ENCODE assay signal across 7 mouse cellular contexts in the genomic region with DNA sequence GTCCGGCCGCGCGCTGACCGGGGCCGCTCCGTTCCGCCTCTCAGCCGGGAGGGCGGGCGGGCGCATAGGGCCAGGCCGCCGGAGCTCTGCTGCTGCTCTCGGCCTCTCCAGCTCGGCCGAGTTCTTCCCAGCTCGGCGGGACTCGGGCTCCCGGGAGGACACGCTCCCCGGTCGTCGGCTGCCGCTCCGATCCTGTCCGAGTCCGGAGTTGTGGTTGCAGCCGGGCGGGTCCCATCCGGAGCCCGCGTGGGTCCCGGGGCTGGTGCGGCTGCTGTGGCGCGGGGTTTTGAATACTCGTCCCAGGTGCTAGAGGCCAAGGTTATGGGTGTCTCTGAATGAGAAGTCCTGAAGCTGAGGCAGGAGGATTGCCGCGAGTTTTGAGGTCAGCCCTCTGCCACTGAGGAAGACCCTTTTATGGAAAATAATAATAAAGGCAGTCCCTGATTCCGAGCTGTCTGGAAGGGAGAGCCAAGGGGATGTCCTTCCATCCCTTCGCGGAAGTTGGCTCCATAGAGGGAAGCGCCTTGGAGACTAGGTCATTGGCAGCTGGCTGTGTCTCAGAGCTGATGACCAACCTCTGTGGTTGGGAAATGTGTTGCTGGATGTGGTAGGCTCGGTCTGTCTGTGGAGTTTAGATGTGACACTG. TPM values are rescaled to one million over a fixed set of nuclear protein-coding genes. Genes with fewer than 3 reads are reported as not detected.
DNase-seq lines count a peak whose midpoint lies in the region; ATAC-seq and TF ChIP-seq lines count a peak whose summit lies in the region.

No protein-coding gene starts in this region.

- TF ChIP-seq EP300 in CH12.LX (IDR thresholded peaks at IDR 0.05; ENCODE audit: low read length), result no peak

- H3K4me1 ChIP-seq in CH12.LX (ENCODE audit: control insufficient read depth in 1 of 2, insufficient read depth in 2 of 2), result peaks cover 0 to 44% of the 10 kb centered on the region in 2 experiments; a peak in 2 of 4 replicates
- H3K4me1 ChIP-seq in heart, embryonic 14.5 days (ENCODE audit: control insufficient read depth in 2 of 2, insufficient read depth in 2 of 2, low read length in 2 of 2), result peaks cover 8 to 30% of the 10 kb centered on the region in 2 experiments
- peaks cover 11% of the 10 kb centered on the region; the same call in 1 of the 2 replicates for H3K4me1 ChIP-seq in spleen, adult 2 months (ENCODE audit: control insufficient read depth, insufficient read depth, insufficient read length)

- H3K9me3 ChIP-seq in CH12.LX (replicated peaks; ENCODE audit: low read length), result no peaks in the 10 kb centered on the region
- no peaks in the 10 kb centered on the region for H3K9me3 ChIP-seq in heart, embryonic 14.5 days (ENCODE audit: control insufficient read depth, low read length)

- TF ChIP-seq CTCF in CH12.LX (conservative IDR thresholded peaks at IDR 0.05 in 1 of 2, IDR thresholded peaks at IDR 0.05 in 1 of 2; ENCODE audit: low read depth in 2 of 2, low read length in 2 of 2) (no peak), Patski (IDR thresholded peaks at IDR 0.05) (no peak)
- no peak for TF ChIP-seq CTCF in spleen, adult 2 months (IDR thresholded peaks at IDR 0.05; ENCODE audit: extremely low read depth, insufficient read depth, insufficient read length, insufficient replicate concordance)

- POLR2A ChIA-PET in Patski (lab: Charles Lee), result no interaction called here

- peak overlapping the region; percentile 65 for H3K4me2 ChIP-seq in CH12.LX (ENCODE audit: insufficient read depth, low read depth, poor library complexity, severe bottlenecking)
- peak overlapping the region; percentile 72 for H3K4me2 ChIP-seq in heart, embryonic 14.5 days (ENCODE audit: low read length)

- H3K27ac ChIP-seq in CH12.LX (ENCODE audit: insufficient read depth, low read depth), result no peak overlapping the region
- peak overlapping the region; percentile 48 to 91 for H3K27ac ChIP-seq in heart, embryonic 14.5 days (replicated peaks in 1 of 2; ENCODE audit: control insufficient read depth in 1 of 2, insufficient read depth in 1 of 2, low read depth in 2 of 2, low read length in 2 of 2)
- peak overlapping the region; percentile 54; the same call in 1 of the 2 replicates for H3K27ac ChIP-seq in spleen, adult 2 months (ENCODE audit: insufficient read depth, low read length)

- H3K4me3 ChIP-seq in CH12.LX (replicated peaks in 1 of 3; ENCODE audit: low read depth in 2 of 3, low read length in 2 of 3, poor library complexity in 1 of 3), result peak overlapping the region; percentile 85 to 97 (median 87)
- peak overlapping the region; percentile 77 to 88 for H3K4me3 ChIP-seq in heart, embryonic 14.5 days (ENCODE audit: control insufficient read depth in 1 of 2, insufficient read depth in 1 of 2, low read depth in 1 of 2, low read length in 2 of 2)
- H3K4me3 ChIP-seq in spleen, adult 2 months (ENCODE audit: extremely low read depth, insufficient read depth, insufficient read length), result peak overlapping the region; percentile 77

- WGBS in heart, embryonic 14.5 days, result under 1% methylated on average over 40 of the region's 46 CpGs
- 1% methylated on average over 35 of the region's 46 CpGs for WGBS in spleen, adult 2 months

- dilution Hi-C loops in CH12.LX (cut with MboI; ENCODE audit: extremely low pct_ligation_motif_present, extremely low pct_unique_long_range_greater_than_20kb, low sequenced_read_pairs), result no loop called here

- H3K79me2 ChIP-seq in CH12.LX (replicated peaks; ENCODE audit: control insufficient read depth, extremely low read depth, insufficient read depth, poor library complexity, severe bottlenecking), result peaks cover 54% of the 10 kb centered on the region

- DNase-seq in CH12.LX (ENCODE audit: extremely low read depth) (peak; percentile 47), Patski (ENCODE audit: low read depth, low spot score) (no peak)
- DNase-seq in kidney, postnatal 36 days, result peak; percentile 55 to 63
- peak in 1 of 2 experiments; percentile 45 for DNase-seq in spleen, adult 2 months (ENCODE audit: low read depth in 1 of 2, low spot score in 2 of 2)

- CTCF ChIA-PET in Patski (lab: Charles Lee), result interaction anchor here (1.6 to 2.3 kb wide), 2 partner anchors 9 to 21 kb away, joined by 3 to 10 read pairs; no protein-coding TSS in a partner anchor

- peaks cover 0 to 4% of the 10 kb centered on the region in 2 experiments for H3K36me3 ChIP-seq in CH12.LX (replicated peaks in 1 of 2; ENCODE audit: control insufficient read depth in 1 of 2, insufficient read depth in 1 of 2, low read length in 1 of 2)
- no peaks in the 10 kb centered on the region for H3K36me3 ChIP-seq in heart, embryonic 14.5 days (ENCODE audit: control insufficient read depth, insufficient read depth, low read length)
- no peaks in the 10 kb centered on the region for H3K36me3 ChIP-seq in spleen, adult 2 months (ENCODE audit: control insufficient read depth, insufficient read depth, low read length)

- TF ChIP-seq RAD21 in CH12.LX (IDR thresholded peaks at IDR 0.05; ENCODE audit: low read depth, low read length), result no peak

- H3K27me3 ChIP-seq in CH12.LX (replicated peaks) (no peaks in the 10 kb centered on the region), Patski (no peaks in the 10 kb centered on the region)
- H3K27me3 ChIP-seq in heart, embryonic 14.5 days (ENCODE audit: control insufficient read depth, insufficient read depth, low read length), result no peaks in the 10 kb centered on the region
- no peaks in the 10 kb centered on the region for H3K27me3 ChIP-seq in spleen, adult 2 months (ENCODE audit: control insufficient read depth, insufficient read depth, low read length)

- peak; percentile 61 for ATAC-seq in Patski
- 0 out of 2 replicates have a peak, but pooled peaks have one; percentile 16 for ATAC-seq in erythroblast, adult 5-6 weeks (replicated peaks; ENCODE audit: low FRiP score, poor library complexity, severe bottlenecking)
- ATAC-seq in heart, embryonic 14.5 days (ENCODE audit: insufficient number of reproducible peaks, insufficient read depth, low FRiP score, low read depth), result no peak
- ATAC-seq in megakaryocyte, adult 5-6 weeks (ENCODE audit: poor library complexity, severe bottlenecking), result peak; percentile 65

- no peak for TF ChIP-seq POLR2A in CH12.LX (IDR thresholded peaks at IDR 0.05; ENCODE audit: low read depth, low read length)
- no peak for TF ChIP-seq POLR2A in spleen, adult 2 months (IDR thresholded peaks at IDR 0.05; ENCODE audit: low read depth, low read length)

- H3K9ac ChIP-seq in CH12.LX (ENCODE audit: insufficient read depth, low read depth), result peak overlapping the region; percentile 89
- peak overlapping the region; percentile 90 for H3K9ac ChIP-seq in heart, embryonic 14.5 days (ENCODE audit: low read length)

- in situ Hi-C loops in CH12.LX (cut with MboI; ENCODE audit: low pct_ligation_motif_present, low pct_unique_long_range_greater_than_20kb, low sequenced_read_pairs) (no loop called here), Patski (cut with MboI; ENCODE audit: low pct_unique_long_range_greater_than_20kb) (no loop called here)

TF ChIP-seq in CH12.LX, 34 proteins besides CTCF, POLR2A, EP300 and RAD21:
- TF ChIP-seq SIN3A (IDR thresholded peaks at IDR 0.05; ENCODE audit: low read length) (no peak), UBTF (IDR thresholded peaks at IDR 0.05; ENCODE audit: low read depth, low read length) (peak; percentile 25; the same call in 1 of the 2 replicates)
TF ChIP-seq in CH12.LX: peak in this region for 1.

RNA-seq across cellular contexts. Expression of a gene that starts 0.5 kb away (rescaled TPM):
- total RNA-seq in CH12.LX (2012; rRNA removed) (26.4 and 26.7 TPM in 2 replicates), CH12.LX (2014; rRNA removed) (19.3 and 20.1 TPM in 2 replicates)
- polyA plus RNA-seq in CH12.LX (2012; ENCODE audit: insufficient read length, low read depth) (31.6 and 34.4 TPM in 2 replicates), Patski (2021) (33.6 TPM)
- 15.7 and 43.2 TPM in 2 replicates for total RNA-seq in erythroblast, adult 5-6 weeks (2015; ENCODE audit: low replicate concordance)
- 40.7 and 47.1 TPM in 2 replicates for total RNA-seq in erythroblast, adult 5-6 weeks (2017; ENCODE audit: low replicate concordance)
- 16.5 and 17.9 TPM in 2 replicates for polyA plus RNA-seq in heart, embryonic 14.5 days (2014; fragmentation: Nextera tagmentation; extraction: Ambion mirVana)
- total RNA-seq in megakaryocyte, adult 5-6 weeks (2015), result 16.8 and 19.0 TPM in 2 replicates
- 19.9 and 22.2 TPM in 2 replicates for total RNA-seq in megakaryocyte, adult 5-6 weeks (2017)
- polyA plus RNA-seq in spleen, adult 2 months (2012; rRNA removed), result 16.4 and 17.6 TPM in 2 replicates

RNA-seq across cellular contexts. Expression of a gene that starts 27.4 kb away (rescaled TPM):
- 3.7 and 4.3 TPM in 2 replicates for total RNA-seq in CH12.LX (2012; rRNA removed)
- 2.8 and 3.3 TPM in 2 replicates for total RNA-seq in CH12.LX (2014; rRNA removed)
- polyA plus RNA-seq in CH12.LX (2012; ENCODE audit: insufficient read length, low read depth), result 2.6 and 2.8 TPM in 2 replicates
- polyA plus RNA-seq in Patski (2021), result 5.1 TPM
- 0.96 and 2.3 TPM in 2 replicates for total RNA-seq in erythroblast, adult 5-6 weeks (2015; ENCODE audit: low replicate concordance)
- total RNA-seq in erythroblast, adult 5-6 weeks (2017; ENCODE audit: low replicate concordance), result 1.3 and 2.0 TPM in 2 replicates
- polyA plus RNA-seq in heart, embryonic 14.5 days (2014; fragmentation: Nextera tagmentation; extraction: Ambion mirVana), result 4.8 TPM in 2 replicates
- 1.0 and 1.4 TPM in 2 replicates for total RNA-seq in megakaryocyte, adult 5-6 weeks (2015)
- total RNA-seq in megakaryocyte, adult 5-6 weeks (2017), result 2.2 and 8.9 TPM in 2 replicates
- 5.2 and 8.9 TPM in 2 replicates for polyA plus RNA-seq in spleen, adult 2 months (2012; rRNA removed)

RNA-seq across cellular contexts. Expression of a gene that starts 44.8 kb away (rescaled TPM):
- total RNA-seq in CH12.LX (2012; rRNA removed), result 82.9 and 100 TPM in 2 replicates
- total RNA-seq in CH12.LX (2014; rRNA removed), result 72.1 and 77.6 TPM in 2 replicates
- 80.9 and 87.7 TPM in 2 replicates for polyA plus RNA-seq in CH12.LX (2012; ENCODE audit: insufficient read length, low read depth)
- polyA plus RNA-seq in Patski (2021), result 62.9 TPM
- total RNA-seq in erythroblast, adult 5-6 weeks (2015; ENCODE audit: low replicate concordance), result 11.1 and 21.5 TPM in 2 replicates
- total RNA-seq in erythroblast, adult 5-6 weeks (2017; ENCODE audit: low replicate concordance), result 16.0 and 24.9 TPM in 2 replicates
- 30.7 and 31.0 TPM in 2 replicates for polyA plus RNA-seq in heart, embryonic 14.5 days (2014; fragmentation: Nextera tagmentation; extraction: Ambion mirVana)
- total RNA-seq in megakaryocyte, adult 5-6 weeks (2015), result 33.7 and 36.5 TPM in 2 replicates
- 35.1 and 38.1 TPM in 2 replicates for total RNA-seq in megakaryocyte, adult 5-6 weeks (2017)
- polyA plus RNA-seq in spleen, adult 2 months (2012; rRNA removed), result 18.6 and 26.9 TPM in 2 replicates
